Mouse (Mus musculus): ENCODE measurements around the gene Slit3. TPM values are rescaled to one million over a fixed set of nuclear protein-coding genes. Genes with fewer than 3 reads are reported as not detected.

The Slit3 gene
- total and polyA plus RNA-seq, 3 experiments = not detected

GRCm38 (mm10) chr11:35086029-35086428, 35.0 kb upstream of the Slit3 start:
- Histone ChIP-seq H3K79me2 (ENCODE audit: control insufficient read depth, insufficient read depth, low read length, poor library complexity) (no peaks in the 10 kb centered on the region), H3K9me3 (replicated peaks; ENCODE audit: insufficient read depth, low read length) (no peaks in the 10 kb centered on the region), H3K4me3 (ENCODE audit: control insufficient read depth in 1 of 2, insufficient read depth in 1 of 2, low read depth in 2 of 2, low read length in 2 of 2) (no peak overlapping the region), H3K27ac (ENCODE audit: control insufficient read depth, low read depth, low read length) (no peak overlapping the region), H3K27me3 (ENCODE audit: control insufficient read depth in 1 of 2, insufficient read depth in 2 of 2, low read length in 2 of 2) (no peaks in the 10 kb centered on the region), H3K36me3 (ENCODE audit: control insufficient read depth in 1 of 2, insufficient read depth in 2 of 2, low read length in 2 of 2) (no peaks in the 10 kb centered on the region), H3K9ac (ENCODE audit: control insufficient read depth, low read depth, low read length, poor library complexity, severe bottlenecking) (no peak overlapping the region), H3K4me1 (ENCODE audit: control insufficient read depth in 1 of 2, insufficient read depth in 2 of 2, low read length in 2 of 2) (no peaks in the 10 kb centered on the region)
- no peak for DNase-seq (ENCODE audit: low read depth, low spot score)
- TF ChIP-seq MEF2A (IDR thresholded peaks at IDR 0.05; ENCODE audit: extremely low read depth, insufficient replicate concordance, low read depth, low read length, poor library complexity, severe bottlenecking) = no peak
- TF ChIP-seq CHD1 (IDR thresholded peaks at IDR 0.05; ENCODE audit: low read depth, low read length) = no peak
- TF ChIP-seq MXI1 (IDR thresholded peaks at IDR 0.05; ENCODE audit: low read depth, low read length) = no peak
- TF ChIP-seq RCOR1 (IDR thresholded peaks at IDR 0.05; ENCODE audit: low read depth, low read length) = no peak
- no peak for TF ChIP-seq USF2 (IDR thresholded peaks at IDR 0.05; ENCODE audit: borderline replicate concordance in 1 of 2, insufficient read depth in 1 of 2, low read depth in 1 of 2, low read length in 2 of 2)
- TF ChIP-seq GATA1 (IDR thresholded peaks at IDR 0.05; ENCODE audit: low read depth, low read length) = no peak
- no peak for TF ChIP-seq POLR2A (IDR thresholded peaks at IDR 0.05; ENCODE audit: control insufficient read depth in 1 of 2, insufficient read depth in 1 of 2, low read depth in 1 of 2, low read length in 2 of 2, poor library complexity in 1 of 2)

GRCm38 (mm10) chr11:35087454-35087853, 33.6 kb upstream of the Slit3 start:
- DNase-seq (ENCODE audit: low read depth, low spot score) = no peak
- H3K79me2 ChIP-seq (ENCODE audit: control insufficient read depth, insufficient read depth, low read length, poor library complexity) = no peaks in the 10 kb centered on the region
- no peaks in the 10 kb centered on the region for H3K9me3 ChIP-seq (replicated peaks; ENCODE audit: insufficient read depth, low read length)
- H3K4me3 ChIP-seq (ENCODE audit: control insufficient read depth in 1 of 2, insufficient read depth in 1 of 2, low read depth in 2 of 2, low read length in 2 of 2) = no peak overlapping the region
- no peaks in the 10 kb centered on the region for H3K36me3 ChIP-seq (ENCODE audit: control insufficient read depth in 1 of 2, insufficient read depth in 2 of 2, low read length in 2 of 2)
- H3K4me1 ChIP-seq (ENCODE audit: control insufficient read depth in 1 of 2, insufficient read depth in 2 of 2, low read length in 2 of 2) = no peaks in the 10 kb centered on the region
- H3K9ac ChIP-seq (ENCODE audit: control insufficient read depth, low read depth, low read length, poor library complexity, severe bottlenecking) = no peak overlapping the region
- H3K27me3 ChIP-seq (ENCODE audit: control insufficient read depth in 1 of 2, insufficient read depth in 2 of 2, low read length in 2 of 2) = no peaks in the 10 kb centered on the region
- no peak overlapping the region for H3K27ac ChIP-seq (ENCODE audit: control insufficient read depth, low read depth, low read length)
- TF ChIP-seq POLR2AphosphoS2 (IDR thresholded peaks at IDR 0.05; ENCODE audit: low read length) (no peak), POLR2A (IDR thresholded peaks at IDR 0.05; ENCODE audit: control insufficient read depth in 1 of 2, insufficient read depth in 1 of 2, low read depth in 1 of 2, low read length in 2 of 2, poor library complexity in 1 of 2) (no peak), NELFE (IDR thresholded peaks at IDR 0.05; ENCODE audit: low read depth, low read length) (no peak), GATA1 (IDR thresholded peaks at IDR 0.05; ENCODE audit: low read depth, low read length) (no peak), CHD1 (IDR thresholded peaks at IDR 0.05; ENCODE audit: low read depth, low read length) (no peak)

- H3K27me3 ChIP-seq (ENCODE audit: control insufficient read depth in 1 of 2, insufficient read depth in 2 of 2, low read length in 2 of 2) = no peaks in the 10 kb centered on the region
- TF ChIP-seq ZMIZ1 (IDR thresholded peaks at IDR 0.05; ENCODE audit: low read depth, low read length) (no peak), ETS1 (IDR thresholded peaks at IDR 0.05; ENCODE audit: low read depth, low read length) (no peak), CHD2 (IDR thresholded peaks at IDR 0.05; ENCODE audit: low read length) (no peak), MAX (IDR thresholded peaks at IDR 0.05; ENCODE audit: low read length) (no peak), GATA1 (IDR thresholded peaks at IDR 0.05; ENCODE audit: low read depth, low read length) (no peak), CHD1 (IDR thresholded peaks at IDR 0.05; ENCODE audit: low read depth, low read length) (no peak), JUND (IDR thresholded peaks at IDR 0.05; ENCODE audit: low read depth, low read length) (no peak), CTCF (IDR thresholded peaks at IDR 0.05 in 2 of 3, conservative IDR thresholded peaks at IDR 0.05 in 1 of 3; ENCODE audit: control insufficient read depth in 1 of 3, insufficient read depth in 1 of 3, low read depth in 2 of 3, low read length in 3 of 3, poor library complexity in 1 of 3, severe bottlenecking in 1 of 3) (no peak), E2F4 (IDR thresholded peaks at IDR 0.05; ENCODE audit: borderline replicate concordance, low read depth, low read length) (no peak), BHLHE40 (IDR thresholded peaks at IDR 0.05; ENCODE audit: borderline replicate concordance, low read depth, low read length) (no peak), EP300 (IDR thresholded peaks at IDR 0.05; ENCODE audit: low read depth in 1 of 2, low read length in 2 of 2) (no peak), ZKSCAN1 (IDR thresholded peaks at IDR 0.05; ENCODE audit: low read depth, low read length) (no peak), MXI1 (IDR thresholded peaks at IDR 0.05; ENCODE audit: low read depth, low read length) (no peak), RCOR1 (IDR thresholded peaks at IDR 0.05; ENCODE audit: low read depth, low read length) (no peak)
- no peak overlapping the region for H3K9ac ChIP-seq (ENCODE audit: control insufficient read depth, low read depth, low read length, poor library complexity, severe bottlenecking)
- no peaks in the 10 kb centered on the region for H3K36me3 ChIP-seq (ENCODE audit: control insufficient read depth in 1 of 2, insufficient read depth in 2 of 2, low read length in 2 of 2)
- H3K27ac ChIP-seq (ENCODE audit: control insufficient read depth, low read depth, low read length) = no peak overlapping the region
- no peaks in the 10 kb centered on the region for H3K4me1 ChIP-seq (ENCODE audit: control insufficient read depth in 1 of 2, insufficient read depth in 2 of 2, low read length in 2 of 2)
- no peaks in the 10 kb centered on the region for H3K9me3 ChIP-seq (replicated peaks; ENCODE audit: insufficient read depth, low read length)
- no peak for DNase-seq (ENCODE audit: low read depth, low spot score)
- H3K79me2 ChIP-seq (ENCODE audit: control insufficient read depth, insufficient read depth, low read length, poor library complexity) = no peaks in the 10 kb centered on the region
- H3K4me3 ChIP-seq (ENCODE audit: control insufficient read depth in 1 of 2, insufficient read depth in 1 of 2, low read depth in 2 of 2, low read length in 2 of 2) = no peak overlapping the region
Observed at GRCm38 (mm10) chr11:35088136-35088535, 32.9 kb upstream of the Slit3 start.

Measured in MEL (cell line).